Mouse (Mus musculus): ENCODE results near the gene Ermard. TPM values are rescaled to one million over a fixed set of nuclear protein-coding genes. Genes with fewer than 3 reads are reported as not detected.

Gene Ermard
- polyA plus RNA-seq, 1 experiment from 2014 or later = 60.1 TPM

DNA sequence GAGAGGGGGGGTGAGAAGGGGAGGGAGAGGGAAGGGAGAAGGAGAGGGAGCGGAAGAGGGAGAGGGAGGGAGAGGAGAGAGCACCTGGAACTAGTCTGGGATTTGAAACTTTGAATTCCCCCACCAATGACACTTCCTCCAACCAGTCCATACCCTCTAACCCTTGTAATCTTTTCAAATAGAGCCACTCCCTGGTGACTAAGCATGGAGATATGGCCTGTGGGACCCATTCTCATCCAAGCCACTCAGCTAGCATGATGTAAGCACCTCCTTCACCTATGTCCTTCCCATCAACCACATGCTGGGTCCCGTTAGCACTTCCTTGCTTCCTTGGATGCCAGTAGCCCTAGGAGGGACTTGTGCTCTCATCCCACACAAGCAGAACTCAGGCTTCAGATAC lies 44.0 kb downstream of the Ermard start:
- no peak for TF ChIP-seq CTCF (IDR thresholded peaks at IDR 0.05; ENCODE audit: low read depth)
- ATAC-seq (replicated peaks; ENCODE audit: low FRiP score, low read depth) = no peak
- no peaks in the 10 kb centered on the region for H3K9me3 ChIP-seq (replicated peaks; ENCODE audit: low read length)

DNA sequence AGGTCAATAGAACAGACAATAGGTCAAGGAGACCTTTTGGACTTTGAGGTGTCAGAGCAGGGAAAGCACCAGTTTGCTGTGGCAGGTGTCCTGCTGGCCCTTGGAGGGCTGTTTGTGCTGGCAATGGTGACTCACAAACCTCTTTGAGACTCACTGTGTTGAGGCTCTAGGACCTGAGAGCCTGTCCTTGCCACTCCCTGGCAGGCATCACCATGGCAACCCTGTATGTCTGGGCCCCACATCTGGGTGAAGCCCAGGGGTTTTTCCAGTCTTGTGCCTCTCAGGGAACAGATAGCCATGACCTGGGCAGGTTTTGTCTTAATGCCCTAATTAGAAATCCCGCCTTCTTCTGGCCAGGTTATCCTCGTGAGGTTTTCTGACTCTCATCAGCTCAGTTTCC lies 47.2 kb downstream of the Ermard start:
- H3K9me3 ChIP-seq (replicated peaks; ENCODE audit: low read length) = no peaks in the 10 kb centered on the region
- ATAC-seq (replicated peaks; ENCODE audit: low FRiP score, low read depth) (no peak; the same call in 1 of the 2 replicates), DNase-seq (ENCODE audit: low spot score) (no peak)
- H3K27me3 ChIP-seq (ENCODE audit: insufficient read depth, low read length) = 0 out of 2 replicates have a peak, but pooled peaks cover 3% of the 10 kb centered on the region
- WGBS = 36% methylated on average over 2 of the region's 2 CpGs
- peaks cover 4% of the 10 kb centered on the region; the same call in 1 of the 2 replicates for H3K4me1 ChIP-seq (replicated peaks; ENCODE audit: insufficient read depth, low read length)
- no peak overlapping the region for H3K4me3 ChIP-seq (replicated peaks; ENCODE audit: low read depth, low read length)
- no peaks in the 10 kb centered on the region for H3K36me3 ChIP-seq (ENCODE audit: insufficient read depth, low read length)
- H3K4me2 ChIP-seq (ENCODE audit: low read length) = no peak overlapping the region
- H3K27ac ChIP-seq = no peak overlapping the region
- TF ChIP-seq CTCF (IDR thresholded peaks at IDR 0.05; ENCODE audit: low read depth) = no peak
- H3K9ac ChIP-seq (ENCODE audit: low read depth, low read length) = no peak overlapping the region

More for the DNA sequence above, 44.0 kb downstream of the Ermard start:
- Histone ChIP-seq H3K4me3 (replicated peaks; ENCODE audit: low read depth, low read length) (no peak overlapping the region), H3K27me3 (ENCODE audit: insufficient read depth, low read length) (0 out of 2 replicates have a peak, but pooled peaks cover 3% of the 10 kb centered on the region), H3K9ac (ENCODE audit: low read depth, low read length) (no peak overlapping the region), H3K4me2 (ENCODE audit: low read length) (no peak overlapping the region), H3K36me3 (ENCODE audit: insufficient read depth, low read length) (no peaks in the 10 kb centered on the region), H3K27ac (no peak overlapping the region), H3K4me1 (replicated peaks; ENCODE audit: insufficient read depth, low read length) (peaks cover 4% of the 10 kb centered on the region; the same call in 1 of the 2 replicates)
- DNase-seq (ENCODE audit: low spot score) = no peak
- 84% methylated on average over 2 of the region's 2 CpGs for WGBS

DNA sequence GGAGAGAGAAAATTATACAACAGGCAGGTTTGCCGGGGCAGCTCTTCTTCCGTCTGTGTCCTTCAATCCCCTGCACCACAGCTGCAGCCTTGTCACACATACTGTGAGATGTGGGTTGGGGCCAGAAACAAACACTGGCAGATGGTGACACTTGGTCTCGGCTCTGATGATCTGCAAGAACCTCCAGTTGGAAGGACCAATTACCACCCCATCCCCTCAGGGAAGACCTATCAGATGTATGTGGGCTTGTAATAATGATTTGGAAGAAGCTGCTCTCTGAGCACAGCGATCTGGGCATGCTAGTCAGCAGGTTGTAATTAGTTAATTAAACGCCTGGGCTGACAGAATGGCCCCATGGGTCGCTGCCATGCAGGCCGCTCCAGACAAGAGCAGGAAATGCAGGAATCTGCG lies 47.6 kb downstream of the Ermard start:
- Histone ChIP-seq H3K36me3 (ENCODE audit: insufficient read depth, low read length) (no peaks in the 10 kb centered on the region), H3K27me3 (ENCODE audit: insufficient read depth, low read length) (0 out of 2 replicates have a peak, but pooled peaks cover 3% of the 10 kb centered on the region), H3K27ac (no peak overlapping the region), H3K4me1 (replicated peaks; ENCODE audit: insufficient read depth, low read length) (peaks cover 4% of the 10 kb centered on the region; the same call in 1 of the 2 replicates), H3K4me2 (ENCODE audit: low read length) (no peak overlapping the region), H3K9me3 (replicated peaks; ENCODE audit: low read length) (no peaks in the 10 kb centered on the region), H3K4me3 (replicated peaks; ENCODE audit: low read depth, low read length) (no peak overlapping the region), H3K9ac (ENCODE audit: low read depth, low read length) (no peak overlapping the region)
- no peak for TF ChIP-seq CTCF (IDR thresholded peaks at IDR 0.05; ENCODE audit: low read depth)
- ATAC-seq (replicated peaks; ENCODE audit: low FRiP score, low read depth) = no peak
- no peak for DNase-seq (ENCODE audit: low spot score)
- WGBS = 19% methylated on average over 8 of the region's 8 CpGs

DNA sequence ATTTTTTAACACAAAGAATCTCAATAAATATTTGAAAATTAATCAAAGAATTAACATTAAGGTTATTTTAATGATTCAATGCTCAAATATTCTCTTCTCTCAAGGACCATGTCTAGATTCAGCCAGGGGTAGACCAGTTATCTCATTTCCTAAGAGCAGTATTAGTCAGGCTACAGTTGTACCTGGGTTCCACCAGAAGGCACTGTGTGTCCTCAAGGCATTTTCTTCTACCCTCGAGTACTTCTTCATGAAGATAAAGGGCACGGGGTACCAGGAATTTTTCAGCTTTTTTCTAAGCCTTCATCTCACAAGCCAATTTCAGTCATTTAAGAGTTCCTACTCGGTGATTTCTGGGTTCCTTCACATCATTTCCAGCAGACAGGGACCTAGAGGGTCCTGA lies 50.7 kb downstream of the Ermard start:
- no peak overlapping the region for H3K4me3 ChIP-seq (replicated peaks; ENCODE audit: low read depth, low read length)
- no peak overlapping the region for H3K9ac ChIP-seq (ENCODE audit: low read depth, low read length)
- H3K4me2 ChIP-seq (ENCODE audit: low read length) = no peak overlapping the region
- H3K36me3 ChIP-seq (ENCODE audit: insufficient read depth, low read length) = no peaks in the 10 kb centered on the region
- peaks cover 4% of the 10 kb centered on the region; the same call in 1 of the 2 replicates for H3K4me1 ChIP-seq (replicated peaks; ENCODE audit: insufficient read depth, low read length)
- no peaks in the 10 kb centered on the region for H3K9me3 ChIP-seq (replicated peaks; ENCODE audit: low read length)
- ATAC-seq (replicated peaks; ENCODE audit: low FRiP score, low read depth) (no peak), DNase-seq (ENCODE audit: low spot score) (no peak)
- TF ChIP-seq CTCF (IDR thresholded peaks at IDR 0.05; ENCODE audit: low read depth) = no peak
- whole genome bisulfite sequencing = 84% methylated on average over 3 of the region's 3 CpGs
- no peak overlapping the region for H3K27ac ChIP-seq
- 0 out of 2 replicates have a peak, but pooled peaks cover 3% of the 10 kb centered on the region for H3K27me3 ChIP-seq (ENCODE audit: insufficient read depth, low read length)

DNA sequence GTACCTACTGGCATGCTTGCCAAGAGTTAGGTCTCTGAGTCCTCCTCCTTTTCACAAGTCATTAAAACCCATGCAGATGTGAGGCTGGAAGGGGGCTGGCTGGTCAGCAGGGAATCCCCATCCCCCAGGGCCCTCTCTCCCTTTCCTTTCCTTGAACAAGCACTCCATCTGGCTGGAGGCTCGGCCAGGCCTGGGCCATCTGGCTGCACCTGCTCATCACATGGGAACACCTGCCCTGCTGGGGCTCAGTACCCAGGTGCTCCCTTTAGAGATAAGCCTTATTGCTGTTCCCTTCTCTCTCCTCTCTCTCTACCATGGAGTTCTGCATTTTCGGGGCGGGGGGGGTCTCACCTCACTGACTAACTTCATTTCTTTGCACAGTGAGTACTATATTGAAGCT lies 52.5 kb downstream of the Ermard start:
- H3K4me1 ChIP-seq (replicated peaks; ENCODE audit: insufficient read depth, low read length) = peaks cover 4% of the 10 kb centered on the region; the same call in 1 of the 2 replicates
- H3K9me3 ChIP-seq (replicated peaks; ENCODE audit: low read length) = no peaks in the 10 kb centered on the region
- ATAC-seq (replicated peaks; ENCODE audit: low FRiP score, low read depth) = no peak
- H3K27me3 ChIP-seq (ENCODE audit: insufficient read depth, low read length) = no peaks in the 10 kb centered on the region
- no peak overlapping the region for H3K4me2 ChIP-seq (ENCODE audit: low read length)
- TF ChIP-seq CTCF (IDR thresholded peaks at IDR 0.05; ENCODE audit: low read depth) = no peak
- H3K9ac ChIP-seq (ENCODE audit: low read depth, low read length) = no peak overlapping the region
- H3K4me3 ChIP-seq (replicated peaks; ENCODE audit: low read depth, low read length) = no peak overlapping the region
- DNase-seq (ENCODE audit: low spot score) = no peak
- no peak overlapping the region for H3K27ac ChIP-seq
- H3K36me3 ChIP-seq (ENCODE audit: insufficient read depth, low read length) = no peaks in the 10 kb centered on the region
- 37% methylated on average over 3 of the region's 3 CpGs for WGBS

DNA sequence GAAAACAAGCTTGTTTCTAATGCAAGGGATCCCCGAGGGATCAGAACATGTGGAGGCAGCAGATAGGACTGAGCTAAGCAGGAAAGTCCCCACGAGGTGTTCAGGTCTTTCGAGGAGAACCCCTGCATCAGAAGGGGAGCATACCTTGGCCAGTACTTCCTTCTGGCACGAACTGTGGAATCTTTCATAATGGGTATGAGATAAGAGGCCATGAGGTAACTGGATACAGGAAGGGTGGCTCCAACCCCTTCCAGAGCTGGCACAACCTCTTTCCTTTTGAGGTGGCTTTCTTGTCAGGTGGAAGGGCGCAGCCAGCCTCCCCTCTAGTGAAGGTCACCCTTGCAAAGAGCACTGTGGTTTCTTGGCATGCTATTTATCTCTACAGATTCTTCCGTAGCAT lies 55.8 kb downstream of the Ermard start:
- H3K36me3 ChIP-seq (ENCODE audit: insufficient read depth, low read length) = no peaks in the 10 kb centered on the region

DNA sequence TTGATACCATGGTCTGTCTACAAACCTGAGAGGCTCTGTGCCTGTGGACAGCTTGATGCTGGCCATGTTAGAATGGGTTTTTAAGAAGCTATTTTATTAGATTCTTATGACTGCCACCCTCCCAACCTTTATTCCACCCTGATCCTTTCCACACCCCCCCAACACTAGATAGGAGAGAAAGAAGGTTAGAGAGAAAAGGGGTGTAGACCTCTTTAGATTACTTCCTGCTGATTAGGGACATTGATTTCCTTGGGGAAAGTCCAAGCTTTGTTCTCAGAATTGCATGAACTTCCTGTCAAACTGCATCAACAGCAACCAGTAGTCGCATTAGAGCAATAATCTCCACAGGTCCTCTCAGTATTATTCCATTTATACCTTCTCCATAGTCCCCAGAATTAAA lies 57.7 kb downstream of the Ermard start:
- Histone ChIP-seq H3K36me3 (ENCODE audit: insufficient read depth, low read length) (no peaks in the 10 kb centered on the region), H3K9ac (ENCODE audit: low read depth, low read length) (no peak overlapping the region), H3K4me3 (replicated peaks; ENCODE audit: low read depth, low read length) (no peak overlapping the region), H3K4me2 (ENCODE audit: low read length) (no peak overlapping the region), H3K9me3 (replicated peaks; ENCODE audit: low read length) (no peaks in the 10 kb centered on the region), H3K27me3 (ENCODE audit: insufficient read depth, low read length) (no peaks in the 10 kb centered on the region), H3K4me1 (replicated peaks; ENCODE audit: insufficient read depth, low read length) (no peaks in the 10 kb centered on the region), H3K27ac (no peak overlapping the region)
- WGBS = 75% methylated on average over 1 of the region's 1 CpGs
- DNase-seq (ENCODE audit: low spot score) = no peak
- no peak for ATAC-seq (replicated peaks; ENCODE audit: low FRiP score, low read depth)
- TF ChIP-seq CTCF (IDR thresholded peaks at IDR 0.05; ENCODE audit: low read depth) = no peak

More for the DNA sequence above, 55.8 kb downstream of the Ermard start:
- Histone ChIP-seq H3K9me3 (replicated peaks; ENCODE audit: low read length) (no peaks in the 10 kb centered on the region), H3K27me3 (ENCODE audit: insufficient read depth, low read length) (no peaks in the 10 kb centered on the region), H3K4me3 (replicated peaks; ENCODE audit: low read depth, low read length) (no peak overlapping the region), H3K4me2 (ENCODE audit: low read length) (no peak overlapping the region), H3K9ac (ENCODE audit: low read depth, low read length) (no peak overlapping the region), H3K27ac (no peak overlapping the region), H3K4me1 (replicated peaks; ENCODE audit: insufficient read depth, low read length) (no peaks in the 10 kb centered on the region)
- DNase-seq (ENCODE audit: low spot score) (no peak), ATAC-seq (replicated peaks; ENCODE audit: low FRiP score, low read depth) (no peak)
- 77% methylated on average over 6 of the region's 6 CpGs for WGBS
- TF ChIP-seq CTCF (IDR thresholded peaks at IDR 0.05; ENCODE audit: low read depth) = no peak

All from kidney, postnatal 0 days (tissue).